Mouse (Mus musculus): ENCODE results near the gene Zfp324.
"Not testable (repeated sequence)": the region's sequence is repeated elsewhere in the genome, so short reads cannot be mapped to it uniquely, and the experiment has no call there.

The Zfp324 gene

DNA sequence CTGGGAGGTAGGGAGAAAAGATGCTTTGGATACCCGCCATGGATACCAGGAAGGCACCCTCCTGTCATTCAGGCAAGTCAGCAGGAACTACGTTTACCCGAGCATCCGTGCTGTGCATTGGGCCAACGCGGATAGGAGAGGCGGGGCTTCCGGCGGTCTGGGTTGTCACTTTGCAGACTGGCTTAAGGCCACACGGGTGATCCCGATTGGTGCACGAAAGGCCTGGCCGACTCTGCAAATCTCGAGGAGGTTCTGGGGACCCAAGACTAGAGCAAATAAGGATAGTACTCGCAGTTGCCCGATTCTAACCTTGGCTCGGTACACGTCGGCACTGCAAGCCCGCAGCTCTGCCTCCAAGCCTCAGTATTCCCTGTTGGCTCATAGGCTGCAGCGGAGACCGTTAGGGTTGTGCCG lies at the start of gene Zfp324:
Gene Zfp324 (plus strand): TSS at position 161 of the 414 bp plus-strand sequence.
- DNase-seq (ENCODE audit: low spot score in 2 of 2) = peak; percentile 87 to 90

DNA sequence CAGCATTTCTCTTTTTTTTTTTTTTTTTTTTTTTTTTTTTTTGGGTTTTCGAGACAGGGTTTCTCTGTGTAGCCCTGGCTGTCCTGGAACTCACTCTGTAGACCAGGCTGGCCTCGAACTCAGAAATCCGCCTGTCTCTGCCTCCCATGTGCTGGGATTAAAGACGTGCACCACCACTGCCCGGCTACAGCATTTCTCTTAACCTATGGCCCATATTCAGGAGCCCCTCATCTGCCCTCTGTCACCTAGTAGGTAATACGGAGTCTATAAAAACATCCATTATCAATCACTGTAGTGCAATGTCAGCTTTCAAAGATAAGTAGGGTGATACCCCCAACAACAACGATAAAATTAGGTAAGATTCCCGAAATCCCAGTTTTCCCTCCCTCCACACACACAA lies 45.1 kb upstream of the Zfp324 start:
- not testable (repeated sequence) for DNase-seq (ENCODE audit: low spot score in 2 of 2)

DNA sequence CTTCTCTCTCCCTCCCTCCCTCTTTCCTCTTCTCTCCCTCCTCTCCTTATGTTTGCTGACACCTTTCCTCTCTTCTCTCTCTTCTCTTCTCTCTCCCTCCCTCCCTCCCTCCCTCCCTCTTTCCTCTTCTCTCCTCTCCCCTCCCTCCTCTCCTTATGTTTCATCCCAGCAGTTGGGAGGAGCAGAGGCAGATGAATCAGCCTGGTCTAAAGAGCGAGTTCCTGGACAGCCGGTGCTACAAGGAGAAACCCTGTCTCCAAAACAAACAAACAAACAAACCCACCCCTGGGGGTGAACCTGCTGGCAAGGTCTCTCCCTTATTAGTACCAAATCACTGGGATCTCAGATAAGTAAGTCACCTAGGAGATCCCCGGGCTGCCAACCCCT lies 44.3 kb upstream of the Zfp324 start:
- DNase-seq (ENCODE audit: low spot score in 2 of 2) = no peak

DNA sequence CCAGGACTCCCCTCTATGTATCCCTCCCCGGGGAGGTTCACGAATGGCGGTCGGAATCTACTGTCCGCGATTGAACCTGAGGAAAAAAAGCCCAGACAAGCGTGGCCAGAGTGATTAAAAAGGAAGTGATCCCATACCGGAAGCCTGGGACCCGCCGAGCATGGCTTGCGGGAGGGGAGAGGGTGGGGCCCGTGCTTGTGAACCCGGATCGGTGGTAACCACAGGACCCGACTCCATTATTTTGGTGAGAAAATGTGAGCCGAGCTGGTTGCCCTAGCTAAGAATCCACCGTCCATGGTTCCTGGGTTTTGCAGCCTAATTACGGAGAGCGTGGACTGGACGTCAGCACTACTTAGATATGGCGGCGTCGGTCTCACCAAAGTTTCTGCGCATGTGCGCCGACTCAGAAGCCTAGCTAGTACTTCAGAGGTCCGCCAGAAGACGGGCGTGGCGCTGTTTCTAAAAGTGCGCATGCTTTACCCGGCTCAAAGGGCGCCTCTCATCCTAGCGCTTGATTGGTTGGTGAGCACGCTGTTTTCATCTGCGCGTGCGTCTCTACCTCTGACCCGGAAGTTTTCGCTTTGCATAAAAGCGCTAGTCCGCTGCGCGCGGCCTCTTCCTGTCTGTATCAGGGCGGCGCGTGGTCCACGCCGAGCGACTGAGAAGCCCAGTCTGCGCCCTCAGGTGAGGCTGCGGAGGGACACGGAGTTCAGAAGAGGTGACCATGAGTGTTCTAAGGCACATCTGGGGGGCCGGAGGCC lies 43.8 kb upstream of the Zfp324 start, which contains the start of gene Rps5:
Gene Rps5 (plus strand): TSS at position 586 of the 761 bp plus-strand sequence.
- DNase-seq (ENCODE audit: low spot score in 2 of 2) = peak; percentile 97 to 98

DNA sequence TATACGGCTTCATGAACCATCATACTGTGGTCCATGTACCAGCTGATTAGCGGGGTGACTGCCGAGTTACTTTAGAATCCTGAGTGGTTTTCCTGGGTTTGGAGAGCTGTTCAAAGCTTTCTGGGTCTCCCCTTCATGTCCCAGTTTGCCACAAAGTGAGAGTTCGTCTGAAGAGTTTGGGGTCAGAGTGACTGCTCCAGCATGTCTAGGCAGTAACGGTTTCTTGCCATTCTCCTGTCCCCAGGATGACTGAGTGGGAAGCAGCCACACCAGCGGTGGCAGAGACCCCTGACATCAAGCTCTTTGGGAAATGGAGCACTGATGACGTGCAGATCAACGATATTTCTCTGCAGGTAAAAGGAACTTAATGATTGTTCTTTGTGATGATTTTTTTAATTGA lies 42.9 kb upstream of the Zfp324 start:
- no peak for DNase-seq (ENCODE audit: low spot score in 2 of 2)

DNA sequence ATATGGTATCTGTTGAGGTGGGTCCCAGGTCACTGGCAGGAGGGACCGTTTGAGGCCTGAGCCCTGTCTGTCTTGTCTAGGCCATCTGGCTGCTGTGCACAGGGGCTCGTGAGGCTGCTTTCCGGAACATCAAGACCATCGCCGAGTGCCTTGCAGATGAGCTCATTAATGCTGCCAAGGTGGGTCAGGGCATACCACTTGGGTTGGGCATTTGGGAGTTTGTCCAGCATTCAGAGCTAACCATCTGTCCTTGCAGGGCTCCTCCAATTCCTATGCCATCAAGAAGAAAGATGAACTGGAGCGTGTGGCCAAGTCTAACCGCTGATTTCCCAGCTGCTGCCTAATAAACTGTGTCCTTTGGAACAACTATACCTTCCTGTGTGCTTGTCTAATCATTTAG lies 39.3 kb upstream of the Zfp324 start:
- DNase-seq (ENCODE audit: low spot score in 2 of 2) = no peak

DNA sequence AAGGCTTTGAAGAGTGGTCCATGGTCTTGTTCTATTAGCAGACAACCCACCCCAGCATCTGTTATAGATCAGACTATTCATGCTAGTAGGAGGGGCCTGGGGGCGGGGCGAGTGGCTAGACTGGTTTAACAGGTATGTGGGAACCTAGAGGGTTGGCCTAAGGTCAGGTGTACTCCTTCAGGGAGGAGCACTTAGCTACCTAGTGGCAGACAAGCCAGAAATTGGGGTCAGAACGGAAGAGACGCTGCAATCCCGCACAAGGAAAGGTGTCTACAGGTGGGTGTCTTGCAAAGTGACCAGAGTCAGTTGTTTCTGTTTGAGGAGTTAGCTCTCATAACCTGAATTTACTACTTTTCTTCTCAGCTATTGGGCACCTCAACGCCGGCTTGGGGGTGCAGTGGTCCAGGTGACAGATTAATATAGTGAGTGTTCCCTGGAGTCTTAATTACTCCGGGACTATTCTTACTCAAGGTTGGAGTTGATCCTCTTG lies 38.4 kb upstream of the Zfp324 start, which contains the start of gene Rnf225:
Gene Rnf225 (plus strand): TSS at position 226 of the 490 bp plus-strand sequence.
- DNase-seq (ENCODE audit: low spot score in 2 of 2) = no peak

DNA sequence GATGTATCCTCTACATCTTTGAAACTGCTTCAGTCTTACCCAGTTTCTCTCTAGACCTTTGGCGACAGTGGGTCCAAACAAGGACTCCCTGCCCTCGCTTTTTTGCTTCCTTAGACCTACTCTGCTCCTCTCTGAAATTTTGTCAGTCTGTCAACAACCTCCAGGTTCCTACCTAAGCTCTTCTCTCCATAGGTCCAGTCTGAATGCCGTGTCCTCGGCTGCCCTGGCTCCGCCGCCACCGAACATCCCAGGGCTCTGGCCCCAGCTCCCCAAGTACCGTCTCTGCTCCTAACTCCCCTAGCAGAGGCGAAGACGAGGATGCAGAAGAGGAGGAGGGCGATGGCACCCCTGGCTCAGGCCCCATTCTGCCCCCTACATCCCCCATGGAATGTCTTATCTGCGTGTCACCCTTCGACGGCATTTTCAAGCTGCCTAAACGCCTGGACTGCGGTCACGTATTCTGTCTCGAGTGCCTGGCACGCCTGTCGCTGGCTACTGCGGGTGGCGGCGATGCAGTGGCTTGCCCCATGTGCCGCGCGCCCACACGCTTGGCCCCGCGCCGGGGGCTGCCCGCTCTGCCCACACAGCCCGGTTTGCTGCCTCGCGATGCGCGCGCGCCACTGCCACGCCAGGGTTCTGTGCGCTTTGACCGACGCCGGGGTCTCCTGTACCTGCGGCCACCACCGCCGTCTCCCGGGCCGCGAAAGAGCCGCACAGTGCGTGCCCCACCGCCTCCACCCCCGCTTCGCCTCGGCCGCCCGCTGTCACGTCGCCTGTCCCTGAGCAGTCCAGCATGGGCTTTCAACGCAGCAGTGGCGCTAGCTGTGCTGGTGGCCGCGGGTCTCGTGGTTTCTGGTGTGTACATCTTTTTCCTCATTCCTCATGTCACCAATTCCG lies 37.7 kb upstream of the Zfp324 start:
- peak; percentile 43 to 49 for DNase-seq (ENCODE audit: low spot score in 2 of 2)

DNA sequence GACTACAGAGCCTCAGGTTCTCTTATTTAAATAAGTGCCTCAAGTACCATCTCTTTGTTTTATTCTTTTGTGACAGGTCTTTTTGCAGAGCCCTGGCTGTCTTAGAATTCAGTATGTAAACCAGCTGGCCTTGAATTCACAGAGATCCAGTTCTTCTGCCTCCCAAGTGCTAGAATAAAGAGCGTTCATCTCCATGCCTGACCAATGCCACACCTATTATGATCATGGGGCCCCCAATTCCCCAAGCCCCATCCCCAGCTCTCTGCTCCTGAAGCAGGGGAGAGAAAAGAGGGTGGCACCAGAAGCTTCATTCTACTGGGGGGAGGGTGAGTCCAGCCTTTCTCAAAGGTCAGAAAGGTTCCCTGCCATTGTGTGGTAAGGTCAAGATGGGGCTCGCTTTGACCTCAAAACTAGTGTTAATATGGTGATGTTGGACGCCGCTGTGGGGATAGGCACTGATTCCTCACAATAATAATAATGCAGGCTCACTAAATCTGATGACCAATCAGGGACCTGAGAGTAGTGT lies 32.0 kb upstream of the Zfp324 start:
- no peak for DNase-seq (ENCODE audit: low spot score in 2 of 2)

DNA sequence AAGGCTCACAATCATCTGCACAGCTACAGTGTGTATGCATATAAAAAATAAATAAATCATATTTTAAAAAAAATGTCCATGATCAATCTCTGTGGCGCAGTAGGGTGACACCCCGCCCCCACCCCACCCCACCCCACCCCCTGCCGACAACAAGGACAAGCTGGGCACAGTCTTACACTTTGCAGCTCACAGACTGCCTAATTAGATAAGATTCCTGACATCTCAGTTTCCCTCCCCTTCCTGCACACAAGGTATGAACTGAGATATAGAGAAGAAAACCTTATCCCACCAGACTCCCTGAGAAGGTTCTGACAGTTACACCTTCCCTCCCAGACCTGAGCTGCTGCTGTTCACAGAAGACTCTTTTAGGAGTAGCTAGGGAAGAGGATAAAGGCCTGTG lies 30.8 kb upstream of the Zfp324 start:
- DNase-seq (ENCODE audit: low spot score in 2 of 2) = no peak

DNA sequence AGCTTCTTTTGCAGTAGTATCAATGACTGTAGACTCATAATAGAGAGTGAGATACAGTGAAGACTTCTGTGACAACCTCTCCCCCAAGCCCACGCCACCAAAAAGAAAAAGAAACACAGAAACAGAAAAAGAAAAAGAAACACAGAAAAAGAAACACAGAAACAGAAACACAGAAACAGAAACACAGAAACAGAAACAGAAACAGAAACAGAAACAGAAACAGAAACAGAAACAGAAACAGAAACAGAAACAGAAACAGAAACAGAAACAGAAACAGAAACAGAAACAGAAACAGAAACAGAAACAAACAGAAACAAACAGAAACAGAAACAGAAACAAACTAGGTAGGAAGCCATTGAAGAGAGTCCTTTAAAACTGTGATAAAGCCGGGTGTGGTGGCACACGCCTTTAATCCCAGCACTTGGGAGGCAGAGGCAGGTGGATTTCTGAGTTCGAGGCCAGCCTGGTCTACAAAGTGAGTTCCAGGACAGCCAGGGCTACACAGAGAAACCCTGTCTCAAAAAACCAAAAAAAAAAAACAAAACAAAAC lies 28.3 kb upstream of the Zfp324 start:
- DNase-seq (ENCODE audit: low spot score in 2 of 2) = not testable (repeated sequence)

DNA sequence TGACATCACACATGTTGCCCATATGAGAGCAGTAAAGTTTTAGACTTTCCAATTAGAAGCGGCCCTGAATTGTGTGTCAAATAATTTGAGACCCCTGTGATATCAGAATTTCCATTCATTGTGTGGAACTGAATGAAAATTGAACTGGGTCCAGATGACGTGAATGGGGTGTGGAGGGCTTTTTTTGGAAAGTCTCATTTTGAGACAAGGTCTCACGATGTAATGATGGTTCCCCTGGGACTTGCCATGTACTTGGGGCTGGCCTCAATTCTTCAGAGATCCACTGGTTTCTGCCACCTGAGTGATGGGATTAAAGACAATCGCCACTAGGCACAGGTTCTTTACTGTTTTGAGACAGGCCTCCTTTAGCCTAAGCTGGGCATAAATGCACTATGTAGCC lies 25.0 kb upstream of the Zfp324 start:
- no peak for DNase-seq (ENCODE audit: low spot score in 2 of 2)

DNA sequence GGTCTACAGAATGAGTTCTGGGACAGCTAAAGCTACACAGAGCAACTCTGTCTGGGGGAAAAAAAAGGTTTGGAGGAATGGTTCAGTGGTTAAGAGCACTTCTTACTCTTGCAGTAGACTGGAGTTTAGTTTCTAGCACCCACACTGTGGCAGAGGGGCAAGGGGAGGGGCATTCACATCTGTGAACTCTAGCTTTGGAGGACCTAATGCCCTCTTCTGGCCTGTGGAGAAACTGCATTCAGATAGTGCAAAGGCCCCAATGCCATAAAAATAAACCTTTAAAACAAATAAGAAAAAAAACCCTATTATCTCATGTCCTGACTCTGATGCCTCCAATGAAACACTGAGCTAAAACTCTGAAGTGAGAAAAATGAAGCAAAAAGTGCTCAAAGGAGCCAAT lies 22.1 kb upstream of the Zfp324 start:
- DNase-seq (ENCODE audit: low spot score in 2 of 2) = no peak

DNA sequence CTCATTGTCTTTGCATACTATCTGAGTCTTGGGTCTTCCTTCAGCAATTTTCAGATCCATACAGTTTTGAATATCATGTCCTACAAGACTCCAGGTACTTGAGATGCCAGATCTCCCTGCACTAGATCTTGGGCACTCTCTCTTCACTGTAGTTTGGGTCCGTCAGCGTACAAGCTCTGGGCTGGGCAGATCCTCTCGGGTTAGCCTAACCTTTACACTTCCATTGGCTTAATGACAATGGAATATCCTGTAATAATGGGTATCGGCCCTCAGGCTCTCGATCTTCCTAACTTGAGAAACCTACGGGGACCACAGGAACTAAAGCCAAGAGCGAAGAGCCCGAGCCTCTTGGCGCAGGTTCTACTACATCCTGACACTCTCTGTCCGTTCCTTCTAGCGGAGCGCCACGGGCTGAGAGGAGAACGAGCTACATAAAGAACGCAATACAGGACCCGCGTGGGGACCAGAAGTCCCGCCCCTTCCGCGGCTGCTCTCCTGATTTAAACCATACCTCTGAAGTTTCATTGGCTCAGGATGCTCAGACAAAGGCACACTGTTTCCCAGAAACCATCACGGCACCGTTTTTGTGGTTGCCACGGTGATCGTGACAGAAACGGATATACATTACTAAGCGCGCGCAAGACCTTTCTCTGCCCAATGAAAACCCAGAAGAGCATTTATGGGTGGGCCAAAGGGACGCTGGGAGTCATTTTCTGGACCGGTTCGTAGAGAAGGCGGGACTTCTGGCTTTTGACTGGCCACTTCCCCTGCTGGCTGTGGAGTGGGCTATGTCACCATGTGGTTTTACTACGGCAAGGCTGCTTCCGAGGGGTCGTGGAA lies 16.4 kb upstream of the Zfp324 start:
- peak; percentile 93 to 94 for DNase-seq (ENCODE audit: low spot score in 2 of 2)

DNA sequence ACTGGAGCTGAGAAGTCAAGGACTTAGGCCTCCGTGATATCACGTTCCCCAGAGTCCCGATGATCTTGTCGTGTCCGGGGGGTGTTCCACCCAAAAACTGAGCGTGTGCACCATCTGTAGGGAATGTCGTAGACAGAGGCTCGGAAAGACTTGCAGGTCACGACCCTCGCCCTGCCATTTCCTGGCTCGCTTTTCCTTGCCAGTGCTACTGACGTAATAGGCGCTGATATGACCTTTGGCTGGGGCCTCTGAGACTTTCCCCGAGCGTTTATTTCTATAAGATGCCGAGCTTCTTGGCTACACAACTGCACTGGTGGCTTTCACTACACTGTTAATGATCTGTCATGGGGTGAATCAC lies 15.8 kb upstream of the Zfp324 start:
- no peak for DNase-seq (ENCODE audit: low spot score in 2 of 2)

DNA sequence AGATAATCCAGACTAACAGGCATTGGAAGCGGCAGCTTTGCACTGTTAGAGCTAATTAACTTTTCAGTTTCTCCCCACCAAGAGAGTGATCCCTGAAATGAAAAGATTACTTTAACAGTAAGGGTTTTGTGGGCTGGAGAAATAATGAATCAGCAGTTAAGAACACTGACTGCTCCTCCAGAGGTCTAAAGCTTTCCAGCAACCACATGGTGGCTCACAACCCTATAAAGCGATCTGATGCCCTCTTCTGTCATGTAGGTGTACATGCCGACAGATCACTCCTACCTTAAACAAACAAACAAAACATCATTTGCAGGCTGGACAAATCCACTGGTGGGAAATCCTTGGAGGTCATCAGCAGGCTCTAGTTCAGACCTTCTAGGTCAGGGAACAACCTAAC lies 10.7 kb upstream of the Zfp324 start:
- DNase-seq (ENCODE audit: low spot score in 2 of 2) = no peak

DNA sequence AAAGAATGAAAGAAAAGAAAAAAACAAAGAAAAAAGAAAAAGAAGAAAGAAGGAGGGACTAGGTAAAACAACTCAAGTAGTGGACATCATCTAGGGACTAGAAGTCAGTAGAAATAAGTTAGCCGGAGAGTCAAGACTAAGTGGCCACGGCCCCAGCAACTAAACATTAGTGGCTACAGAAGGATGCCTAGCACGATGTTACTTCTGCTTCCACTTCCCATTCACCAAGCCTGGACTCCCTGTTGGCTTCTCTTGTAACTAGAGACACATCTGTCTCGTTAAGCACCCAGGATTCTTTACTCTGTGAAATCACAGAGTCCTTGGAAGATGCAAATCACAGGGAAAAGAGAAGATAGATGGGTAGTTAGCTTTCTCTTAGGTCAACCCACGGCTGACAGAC lies 8.1 kb upstream of the Zfp324 start:
- DNase-seq (ENCODE audit: low spot score in 2 of 2) = no peak

DNA sequence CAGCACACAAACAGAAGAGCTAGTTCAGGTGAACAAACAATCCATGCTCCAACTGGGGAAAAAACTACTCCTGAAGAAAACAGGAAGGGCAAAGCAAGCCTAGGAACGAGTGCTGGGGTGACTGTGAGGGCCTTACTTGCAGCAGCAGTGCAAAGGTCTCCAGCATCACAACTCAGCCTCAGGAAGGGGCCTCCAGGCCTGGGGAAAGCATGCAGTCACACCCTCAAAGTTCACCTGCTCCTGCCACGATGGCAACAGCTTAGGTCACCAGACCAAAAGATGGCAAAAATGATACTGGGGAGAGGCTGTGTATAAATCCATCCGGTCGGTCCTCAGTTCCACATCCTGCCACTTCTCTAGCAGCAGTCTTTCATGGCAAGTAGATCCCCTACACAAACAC lies 6.7 kb upstream of the Zfp324 start:
- no peak for DNase-seq (ENCODE audit: low spot score in 2 of 2)

DNA sequence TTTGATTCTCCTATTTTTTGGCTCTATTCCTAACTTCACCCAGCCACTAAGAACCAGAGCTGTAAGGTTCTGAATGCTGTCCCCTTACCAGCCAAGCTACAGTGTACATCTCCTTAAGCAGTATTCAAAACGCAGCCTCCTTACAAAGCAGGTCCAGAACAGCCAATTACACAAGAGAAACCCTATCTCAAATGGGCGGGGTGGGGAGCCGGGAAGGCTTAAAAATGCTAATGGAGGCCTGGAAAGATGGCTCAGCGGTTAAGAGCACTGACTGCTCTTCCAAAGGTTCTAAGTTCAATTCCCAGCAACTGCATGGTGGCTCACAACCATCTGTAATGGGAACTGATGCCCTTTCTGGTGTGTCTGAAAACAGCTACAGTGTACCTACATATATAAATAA lies 5.9 kb upstream of the Zfp324 start:
- DNase-seq (ENCODE audit: low spot score in 2 of 2) = no peak

DNA sequence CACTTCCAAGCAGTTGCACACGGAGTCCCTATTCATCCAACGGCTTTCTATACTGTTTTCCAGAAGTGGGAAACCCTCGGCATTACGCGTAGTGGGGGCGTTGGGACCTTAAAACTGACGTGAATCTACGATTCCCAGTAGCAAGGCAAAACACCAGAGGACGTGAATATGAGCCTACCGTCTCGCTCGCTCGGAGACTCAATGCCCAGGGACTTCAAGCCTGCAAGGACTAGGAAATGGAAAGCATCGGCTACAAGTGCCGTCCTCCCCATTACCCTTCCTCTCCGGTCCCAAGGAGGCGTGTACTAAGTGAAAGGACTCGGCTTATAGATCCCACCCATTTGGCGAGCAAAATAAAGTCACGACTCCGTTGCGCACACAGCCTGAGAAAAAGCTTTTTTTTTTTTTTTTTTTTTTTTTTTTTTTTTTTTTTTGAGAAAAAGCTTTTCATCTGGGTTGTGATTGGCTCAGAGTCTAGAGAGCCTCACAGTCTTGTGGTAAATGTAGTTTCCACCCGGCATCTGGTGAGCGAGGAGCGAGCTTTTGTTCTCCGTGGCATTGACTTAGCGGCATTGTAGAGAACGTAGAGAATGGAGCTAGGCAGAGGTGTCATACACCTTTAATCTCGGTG lies 4.0 kb upstream of the Zfp324 start:
- peak; percentile 14 to 50 for DNase-seq (ENCODE audit: low spot score in 2 of 2)
